Mouse (Mus musculus): ENCODE measurements at regions not wholly inside any gene's neighbourhood (a gene's known extent, or its start where the extent isn't known, plus 50 kb on each side); places are given as distances from the start of the nearest gene placed in this dataset.

DNA sequence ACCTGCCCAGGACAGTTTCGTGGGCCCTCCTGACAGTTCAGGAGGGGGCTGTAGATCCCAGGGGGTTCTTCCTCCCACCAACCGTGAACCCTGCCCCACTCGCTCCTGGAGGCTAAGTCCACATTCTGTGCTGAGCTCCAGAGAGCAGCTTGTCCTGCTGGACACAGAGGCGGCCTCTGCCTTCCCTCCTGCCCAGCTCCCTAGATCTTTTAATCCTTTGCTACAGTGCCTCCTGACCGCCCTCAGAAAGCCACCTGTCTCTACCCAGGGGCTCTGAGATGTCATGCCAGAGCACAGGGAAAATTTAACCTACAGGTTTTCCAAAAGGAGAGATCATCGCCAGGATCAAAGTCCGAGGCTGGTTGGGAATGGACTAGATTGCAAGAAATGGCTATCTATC, 84.7 kb upstream of the Zfp703 start:
- DNase-seq: peak; percentile 27

DNA sequence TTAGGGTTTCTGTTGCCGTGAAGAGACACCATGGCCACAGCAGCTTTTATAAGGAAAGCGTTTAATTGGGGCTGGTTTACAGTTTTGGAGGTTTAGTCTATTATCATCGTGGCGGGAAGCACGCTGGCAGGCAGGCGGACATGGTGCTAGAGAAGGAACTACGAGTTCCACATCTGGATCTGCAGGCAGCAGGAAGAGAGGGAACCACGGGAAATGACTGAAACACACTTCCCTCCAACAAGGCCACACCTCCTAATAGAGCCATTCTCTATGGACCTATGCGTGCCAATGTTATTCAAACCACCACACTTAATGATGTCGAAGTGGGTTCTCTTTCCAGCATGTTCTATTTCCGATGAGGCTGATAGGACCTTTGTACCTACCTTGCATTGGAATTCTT, 81.3 kb upstream of the Zfp703 start:
- DNase-seq: no peak

DNA sequence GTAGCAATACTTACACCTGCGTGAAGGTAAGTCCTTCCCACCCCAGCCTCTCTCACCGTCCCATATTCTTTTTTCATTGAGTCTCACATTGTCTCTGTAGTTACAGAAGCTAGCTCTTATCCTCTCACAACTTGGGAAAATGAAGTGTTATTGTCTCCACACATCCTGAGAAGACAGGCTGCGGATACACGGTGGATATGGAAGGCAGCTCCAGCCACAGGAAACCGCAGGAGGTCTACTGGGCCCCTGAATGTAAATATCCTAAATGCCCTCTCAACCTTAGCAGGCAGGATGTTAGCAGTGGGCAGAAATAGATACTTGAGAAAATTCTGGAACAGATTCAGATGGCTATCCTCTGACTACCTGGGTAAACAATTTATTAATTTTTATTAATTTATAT, 73.8 kb upstream of the Zfp703 start:
- DNase-seq: no peak

DNA sequence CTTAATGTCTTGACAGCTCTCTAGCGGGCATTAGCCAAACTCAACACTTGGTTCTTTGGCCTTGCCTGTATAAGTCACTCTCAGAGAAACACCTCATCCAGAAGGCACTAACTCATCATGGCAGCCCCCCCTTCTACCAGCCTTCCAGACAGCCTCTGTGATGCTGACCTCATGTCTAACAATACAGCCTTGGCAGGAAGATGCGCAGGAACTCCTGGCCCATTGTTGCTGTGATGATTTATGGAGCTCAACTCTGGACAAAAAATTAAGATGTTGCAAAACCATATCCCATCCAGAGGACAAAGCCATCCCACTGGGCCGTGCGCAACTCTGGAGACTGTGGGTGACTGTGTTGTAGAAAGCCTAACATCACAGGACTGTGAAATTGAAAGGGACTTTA, 70.9 kb upstream of the Zfp703 start:
- DNase-seq: no peak

DNA sequence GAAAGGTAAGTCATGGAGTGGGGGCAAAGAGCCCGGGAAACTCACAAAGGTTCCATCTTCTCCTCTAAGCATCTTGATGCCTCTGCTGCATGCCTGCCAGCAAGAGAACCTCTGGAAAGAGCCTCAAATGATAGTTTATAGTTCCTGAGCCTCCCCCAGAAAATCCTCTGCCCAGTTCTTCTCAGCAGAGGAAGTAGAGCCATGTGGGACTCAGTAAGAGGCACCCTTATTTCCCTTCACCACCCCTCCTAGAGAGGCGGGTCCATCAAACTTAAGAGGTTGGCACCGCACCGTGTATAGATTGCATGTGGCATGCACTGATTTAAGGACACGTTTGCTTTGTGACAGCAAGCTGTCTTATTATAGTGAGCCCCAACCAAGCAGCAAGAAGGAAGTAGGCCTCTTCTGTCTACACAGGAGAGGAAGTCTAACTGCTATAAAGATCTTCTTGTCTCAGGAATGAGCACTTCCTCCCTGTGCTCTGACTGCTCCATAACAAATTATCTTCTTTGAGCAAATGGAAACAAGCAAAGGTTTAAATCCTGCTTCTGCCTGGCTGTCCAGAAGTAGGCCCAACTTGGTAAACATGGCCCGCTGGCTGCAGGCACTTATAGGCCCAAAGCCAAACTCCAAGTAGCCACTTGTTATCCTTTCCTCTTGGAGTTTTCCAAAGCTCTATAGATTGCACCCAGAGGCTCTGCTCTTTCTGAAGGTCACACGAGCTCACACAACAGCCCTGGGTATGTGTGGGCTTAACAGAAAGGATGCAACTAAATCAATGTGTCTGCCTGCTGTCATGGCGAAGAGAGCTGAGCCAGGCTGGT, 69.6 kb upstream of the Zfp703 start:
- DNase-seq: no peak

DNA sequence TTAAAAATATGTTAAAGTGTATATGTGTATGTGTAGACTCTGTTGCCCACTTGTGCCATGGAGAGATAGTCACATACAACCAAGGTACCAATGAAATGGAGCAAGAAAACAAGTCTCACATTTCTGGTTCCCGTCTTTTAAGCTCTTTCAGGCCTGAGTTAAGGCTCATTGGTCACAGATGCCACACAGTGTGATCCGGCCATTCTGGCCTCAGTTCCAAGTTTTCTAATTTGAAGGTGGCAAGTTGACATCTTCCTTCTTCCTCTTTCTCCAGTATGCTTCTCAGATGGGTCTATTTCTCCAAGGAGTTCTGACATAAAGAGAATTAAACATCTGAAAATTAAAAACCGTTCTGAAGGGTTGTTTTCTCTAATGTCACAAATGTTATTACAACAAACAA, 66.9 kb upstream of the Zfp703 start:
- DNase-seq: no peak

DNA sequence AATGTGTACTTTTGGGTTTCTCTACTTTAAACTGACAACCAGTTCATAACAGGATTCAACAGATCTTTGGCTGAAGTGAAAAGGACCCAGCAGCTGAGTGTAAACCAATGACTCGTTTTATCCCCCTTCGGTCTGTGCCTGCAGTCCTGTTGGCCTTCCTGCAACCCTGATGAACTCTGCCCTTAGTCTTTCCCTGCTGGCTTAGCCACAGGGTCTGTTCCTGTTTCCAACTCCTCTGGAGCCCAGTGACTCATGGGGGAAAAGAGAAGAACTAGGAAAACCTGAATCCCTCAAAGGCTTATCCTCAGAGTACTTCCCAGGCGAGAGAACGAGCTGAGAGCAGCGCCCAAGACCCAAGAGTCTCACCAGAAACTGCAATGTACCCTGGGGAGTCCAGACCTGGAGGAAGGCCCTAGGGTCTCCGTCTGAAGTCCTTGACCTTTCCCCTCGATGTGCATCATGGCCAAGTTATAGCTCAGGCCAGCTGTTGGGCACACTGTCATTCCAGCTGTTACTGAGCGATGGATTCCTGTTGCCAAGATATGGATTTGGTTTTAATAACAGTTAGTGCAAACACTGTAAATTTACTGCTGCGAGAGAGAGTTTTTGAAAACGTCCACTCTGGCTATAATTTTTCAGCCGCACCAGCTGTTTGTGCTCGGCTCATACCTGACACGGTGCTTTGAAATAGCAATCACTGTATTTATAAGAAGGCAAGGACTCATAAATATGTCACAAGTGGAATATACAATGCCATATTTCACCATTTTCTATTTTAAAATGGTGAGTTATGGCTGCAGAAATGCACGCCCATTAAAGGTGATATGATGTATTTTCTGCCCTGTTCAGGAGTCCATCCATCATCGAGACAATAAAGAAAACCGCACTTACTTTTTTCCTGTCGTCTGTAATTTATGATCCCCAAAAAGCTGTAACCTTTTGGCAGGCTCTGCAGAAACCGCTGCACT, 63.3 kb upstream of the Zfp703 start:
- DNase-seq: no peak

DNA sequence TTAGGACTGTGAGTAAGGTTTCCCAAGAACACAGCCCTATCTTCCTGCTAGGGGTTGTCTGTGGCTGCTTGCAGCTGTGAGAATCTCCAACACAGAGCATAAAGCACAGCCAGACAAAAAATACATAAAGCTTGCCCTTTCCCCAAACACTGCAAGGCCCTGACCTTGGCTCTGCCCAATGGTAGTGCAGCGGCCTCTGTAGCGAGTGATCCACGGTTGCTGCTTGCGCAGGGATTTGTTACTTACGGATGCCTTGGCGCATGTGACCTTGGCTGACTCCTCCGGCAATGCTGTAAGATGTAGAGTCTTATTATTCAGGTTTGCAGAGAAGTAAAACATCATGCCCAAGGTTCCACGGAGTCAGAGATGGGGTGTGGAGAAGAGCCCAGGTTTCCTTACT, 61.4 kb upstream of the Zfp703 start:
- no peak for DNase-seq

DNA sequence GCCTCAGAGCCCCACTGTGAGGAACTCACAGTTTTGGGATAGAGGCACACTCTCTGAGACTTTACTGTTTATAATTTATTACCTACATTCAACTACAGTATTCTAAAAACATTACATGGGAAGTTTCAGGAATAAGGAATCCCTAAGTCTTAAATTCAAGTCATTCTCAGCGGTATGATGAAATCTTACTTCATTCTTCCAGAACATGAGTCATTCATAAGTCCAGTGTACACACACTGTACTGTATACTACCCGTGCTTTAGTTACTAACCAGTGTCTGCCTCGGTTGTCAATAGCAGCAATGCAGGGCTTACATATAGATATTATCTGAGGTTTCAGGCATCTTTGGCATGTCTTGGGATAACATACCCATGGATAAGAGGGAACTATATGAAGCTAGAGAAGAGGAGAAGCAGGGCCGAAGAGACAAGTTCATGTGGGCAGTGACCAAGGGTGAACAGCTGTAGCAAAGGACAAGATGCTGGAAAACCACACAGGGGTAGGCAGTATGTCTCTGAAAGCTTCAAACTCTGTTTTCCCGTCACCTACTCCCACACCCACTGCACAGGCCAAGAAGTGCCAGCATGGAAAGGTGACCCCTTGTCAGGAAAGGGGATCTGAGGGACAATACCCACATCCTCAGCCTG, 55.5 kb upstream of the Zfp703 start:
- DNase-seq: no peak

DNA sequence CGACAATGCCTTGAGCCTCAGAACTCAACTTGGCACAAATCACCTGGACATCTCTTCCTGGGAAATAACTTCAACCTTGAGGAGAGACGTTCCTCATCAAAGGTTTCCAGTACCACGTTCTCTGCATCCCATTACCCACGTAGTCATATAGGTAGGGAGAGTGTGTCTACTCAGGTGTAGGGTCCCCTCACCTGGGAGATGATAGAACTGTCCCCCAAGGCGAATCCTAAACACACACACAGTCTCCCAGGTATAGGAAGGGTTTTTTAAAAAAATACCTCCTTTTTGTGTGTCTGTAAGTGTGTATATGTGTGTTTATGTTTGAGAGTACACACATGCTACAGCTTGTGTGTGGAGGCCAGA, 55.0 kb upstream of the Zfp703 start:
- DNase-seq: no peak

DNA sequence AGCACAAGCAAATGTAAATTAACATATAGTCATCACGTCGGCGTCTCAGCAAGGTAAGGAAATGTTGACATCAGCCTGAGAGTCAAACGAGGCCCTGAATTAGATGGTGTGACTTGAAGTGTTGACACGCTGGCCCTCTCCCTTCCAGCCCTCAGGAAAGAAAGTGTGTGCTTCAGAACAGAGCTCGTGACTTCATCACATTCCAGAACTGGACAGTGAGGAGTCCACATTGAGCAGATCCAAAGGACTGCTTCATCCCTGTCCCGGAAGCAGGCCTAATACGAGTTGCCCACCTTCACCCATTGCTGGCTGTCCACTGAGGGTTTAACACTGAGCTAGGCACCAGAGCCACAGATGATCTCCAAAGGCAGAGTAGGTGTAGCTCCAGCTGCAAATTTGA, 54.0 kb upstream of the Zfp703 start:
- no peak for DNase-seq
